Mouse (Mus musculus): ENCODE data around the gene AI661453. TPM values are rescaled to one million over a fixed set of nuclear protein-coding genes. Genes with fewer than 3 reads are reported as not detected.

AI661453 gene
- total and polyA plus RNA-seq, 3 experiments: not detected

DNA sequence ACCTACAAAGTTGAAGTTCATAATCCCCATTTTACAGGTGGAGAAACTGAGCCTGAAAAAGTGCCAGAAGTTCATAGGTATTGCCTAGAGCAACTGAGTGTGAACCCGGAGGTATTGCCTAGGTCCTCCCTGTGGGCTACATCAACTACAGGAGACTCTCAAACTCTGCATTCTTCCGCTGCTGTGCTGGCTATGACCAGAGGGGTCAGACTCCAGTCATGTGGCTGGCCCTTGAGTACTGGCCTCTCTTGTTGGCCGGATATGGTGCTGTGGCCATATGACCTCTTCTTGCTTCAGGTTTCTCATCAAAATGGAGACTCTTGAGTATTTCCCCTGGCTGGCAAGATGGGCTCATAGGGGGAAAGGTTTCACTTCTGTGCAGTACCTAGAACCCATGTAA lies 5.9 kb downstream of the AI661453 start:
- no peaks in the 10 kb centered on the region; a peak in 2 of 4 replicates for H3K27me3 ChIP-seq (ENCODE audit: control insufficient read depth in 1 of 2, insufficient read depth in 2 of 2, low read length in 2 of 2)
- H3K4me1 ChIP-seq (ENCODE audit: control insufficient read depth in 1 of 2, insufficient read depth in 2 of 2, low read length in 2 of 2): no peaks in the 10 kb centered on the region
- no peak for DNase-seq (ENCODE audit: low read depth, low spot score)
- no peak overlapping the region for H3K4me3 ChIP-seq (ENCODE audit: control insufficient read depth in 1 of 2, insufficient read depth in 1 of 2, low read depth in 2 of 2, low read length in 2 of 2)
- H3K27ac ChIP-seq (ENCODE audit: control insufficient read depth, low read depth, low read length): no peak overlapping the region
- no peaks in the 10 kb centered on the region for H3K9me3 ChIP-seq (replicated peaks; ENCODE audit: insufficient read depth, low read length)
- TF ChIP-seq TBP (IDR thresholded peaks at IDR 0.05; ENCODE audit: low read depth, low read length) (no peak), E2F4 (IDR thresholded peaks at IDR 0.05; ENCODE audit: borderline replicate concordance, low read depth, low read length) (no peak), ZMIZ1 (IDR thresholded peaks at IDR 0.05; ENCODE audit: low read depth, low read length) (no peak), ZKSCAN1 (IDR thresholded peaks at IDR 0.05; ENCODE audit: low read depth, low read length) (no peak), MYB (IDR thresholded peaks at IDR 0.05; ENCODE audit: low read depth, low read length) (no peak)
- no peaks in the 10 kb centered on the region for H3K36me3 ChIP-seq (ENCODE audit: control insufficient read depth in 1 of 2, insufficient read depth in 2 of 2, low read length in 2 of 2)
- no peak overlapping the region for H3K9ac ChIP-seq (ENCODE audit: control insufficient read depth, low read depth, low read length, poor library complexity, severe bottlenecking)
- H3K79me2 ChIP-seq (ENCODE audit: control insufficient read depth, insufficient read depth, low read length, poor library complexity): no peaks in the 10 kb centered on the region

DNA sequence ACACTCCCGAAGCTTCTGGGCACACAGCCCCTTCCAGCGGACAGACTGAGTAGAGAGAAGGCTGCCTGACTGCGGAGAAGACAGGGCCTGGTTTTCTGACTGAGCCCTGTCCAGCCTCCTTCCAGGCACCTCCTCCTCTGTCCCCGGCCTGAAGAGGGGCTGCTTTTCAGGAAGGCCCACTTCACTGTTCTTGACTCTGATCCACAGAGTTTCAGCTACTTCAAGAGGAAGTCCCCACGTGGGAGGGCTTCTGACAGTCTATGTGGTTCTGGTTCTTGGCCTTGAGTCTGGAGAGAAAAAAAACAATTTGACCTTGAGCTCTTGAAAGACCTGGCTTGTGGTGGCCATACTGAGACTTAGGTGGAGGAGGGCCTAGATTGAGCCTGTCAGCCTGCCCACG lies 7.7 kb downstream of the AI661453 start:
- Histone ChIP-seq H3K4me3 (ENCODE audit: control insufficient read depth in 1 of 2, insufficient read depth in 1 of 2, low read depth in 2 of 2, low read length in 2 of 2) (no peak overlapping the region), H3K36me3 (ENCODE audit: control insufficient read depth in 1 of 2, insufficient read depth in 2 of 2, low read length in 2 of 2) (no peaks in the 10 kb centered on the region), H3K27ac (ENCODE audit: control insufficient read depth, low read depth, low read length) (no peak overlapping the region), H3K4me1 (ENCODE audit: control insufficient read depth in 1 of 2, insufficient read depth in 2 of 2, low read length in 2 of 2) (no peaks in the 10 kb centered on the region), H3K27me3 (ENCODE audit: control insufficient read depth in 1 of 2, insufficient read depth in 2 of 2, low read length in 2 of 2) (no peaks in the 10 kb centered on the region; a peak in 1 of 4 replicates), H3K9ac (ENCODE audit: control insufficient read depth, low read depth, low read length, poor library complexity, severe bottlenecking) (no peak overlapping the region), H3K9me3 (replicated peaks; ENCODE audit: insufficient read depth, low read length) (no peaks in the 10 kb centered on the region), H3K79me2 (ENCODE audit: control insufficient read depth, insufficient read depth, low read length, poor library complexity) (no peaks in the 10 kb centered on the region)
- TF ChIP-seq POLR2AphosphoS2 (IDR thresholded peaks at IDR 0.05; ENCODE audit: low read length): no peak
- TF ChIP-seq ZMIZ1 (IDR thresholded peaks at IDR 0.05; ENCODE audit: low read depth, low read length): no peak
- TF ChIP-seq RCOR1 (IDR thresholded peaks at IDR 0.05; ENCODE audit: low read depth, low read length): no peak
- no peak for TF ChIP-seq NRF1 (IDR thresholded peaks at IDR 0.05; ENCODE audit: insufficient read depth, low read depth, low read length, poor library complexity, severe bottlenecking)
- no peak for TF ChIP-seq UBTF (IDR thresholded peaks at IDR 0.05; ENCODE audit: borderline replicate concordance, insufficient read depth, low read depth, low read length)
- TF ChIP-seq CTCF (IDR thresholded peaks at IDR 0.05 in 2 of 3, conservative IDR thresholded peaks at IDR 0.05 in 1 of 3; ENCODE audit: control insufficient read depth in 1 of 3, insufficient read depth in 1 of 3, low read depth in 2 of 3, low read length in 3 of 3, poor library complexity in 1 of 3, severe bottlenecking in 1 of 3): no peak
- TF ChIP-seq USF1 (IDR thresholded peaks at IDR 0.05; ENCODE audit: low read depth, low read length): no peak
- TF ChIP-seq MXI1 (IDR thresholded peaks at IDR 0.05; ENCODE audit: low read depth, low read length): no peak
- no peak for TF ChIP-seq ZNF384 (IDR thresholded peaks at IDR 0.05; ENCODE audit: low read depth, low read length)
- TF ChIP-seq KAT2A (conservative IDR thresholded peaks at IDR 0.05; ENCODE audit: low read depth, low read length): no peak
- TF ChIP-seq EP300 (IDR thresholded peaks at IDR 0.05; ENCODE audit: low read depth in 1 of 2, low read length in 2 of 2): no peak
- no peak for TF ChIP-seq MAZ (IDR thresholded peaks at IDR 0.05; ENCODE audit: low read depth, low read length)
- no peak for TF ChIP-seq CHD2 (IDR thresholded peaks at IDR 0.05; ENCODE audit: low read length)
- TF ChIP-seq CHD1 (IDR thresholded peaks at IDR 0.05; ENCODE audit: low read depth, low read length): no peak
- no peak for TF ChIP-seq POLR2A (IDR thresholded peaks at IDR 0.05; ENCODE audit: control insufficient read depth in 1 of 2, insufficient read depth in 1 of 2, low read depth in 1 of 2, low read length in 2 of 2, poor library complexity in 1 of 2)
- no peak for TF ChIP-seq E2F4 (IDR thresholded peaks at IDR 0.05; ENCODE audit: borderline replicate concordance, low read depth, low read length)
- DNase-seq (ENCODE audit: low read depth, low spot score): no peak
